Mouse (Mus musculus) layer of hippocampus, adult 2 months (tissue): ENCODE data around the gene Comt. TPM values are rescaled to one million over a fixed set of nuclear protein-coding genes. Genes with fewer than 3 reads are reported as not detected.

Experiments
- DNase-seq, 2 experiments: peaks; one replicate each; pipeline ENCODE4 v3.0.0; 2022; ENCODE audit warnings: low spot score in 2 of 2
- H3K27ac ChIP-seq: fragments of 200-600 bp; 2 replicates; pipeline ENCODE4 v1.8.1; 2022
- H3K4me3 ChIP-seq: fragments of 200-600 bp; 2 replicates; pipeline ENCODE4 v1.8.1; 2022; ENCODE audit warnings: mild to moderate bottlenecking
- CTCF ChIP-seq: fragments of 200-600 bp; conservative IDR thresholded peaks from 2 replicates; pipeline ENCODE4 v1.8.1; 2022; ENCODE audit warnings: antibody characterized with exemption, mild to moderate bottlenecking, moderate library complexity
- total RNA-seq, 2 experiments: library from RNA; stranded (reverse); gene quantifications; 2 replicates each; pipeline ENCODE4 v1.2.3; 2021

The Comt gene
- total RNA-seq, 2 experiments from 2014 or later = 74.6 to 75.1 TPM

DNA sequence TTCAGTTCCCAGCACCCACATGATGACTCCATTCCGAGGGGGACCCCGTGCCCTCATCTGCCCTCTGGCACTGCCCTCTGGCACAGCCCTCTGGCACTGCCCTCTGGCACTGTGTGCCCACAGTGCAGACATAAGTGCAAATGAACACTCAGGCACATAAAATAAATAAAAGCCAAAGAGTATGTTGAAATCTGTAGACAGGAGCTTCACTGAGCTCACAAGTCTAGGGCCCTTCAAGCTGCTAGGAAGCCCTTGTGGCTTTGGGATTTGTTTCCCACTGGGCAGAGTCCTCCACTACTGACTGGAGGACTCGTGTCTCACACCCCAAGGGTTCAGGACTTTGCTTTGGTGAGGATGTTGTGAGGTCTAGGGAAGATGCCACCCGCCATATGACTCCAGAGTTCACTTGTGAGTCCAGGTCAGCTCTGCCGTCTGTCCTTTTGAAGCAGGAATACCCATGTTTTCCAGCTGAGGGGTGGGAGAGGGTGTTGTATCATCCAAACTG, 1.4 kb upstream of the Comt start:
- H3K4me3 ChIP-seq = no peak overlapping the region
- TF ChIP-seq CTCF = no peak
- no peak for DNase-seq
- no peak overlapping the region for H3K27ac ChIP-seq

DNA sequence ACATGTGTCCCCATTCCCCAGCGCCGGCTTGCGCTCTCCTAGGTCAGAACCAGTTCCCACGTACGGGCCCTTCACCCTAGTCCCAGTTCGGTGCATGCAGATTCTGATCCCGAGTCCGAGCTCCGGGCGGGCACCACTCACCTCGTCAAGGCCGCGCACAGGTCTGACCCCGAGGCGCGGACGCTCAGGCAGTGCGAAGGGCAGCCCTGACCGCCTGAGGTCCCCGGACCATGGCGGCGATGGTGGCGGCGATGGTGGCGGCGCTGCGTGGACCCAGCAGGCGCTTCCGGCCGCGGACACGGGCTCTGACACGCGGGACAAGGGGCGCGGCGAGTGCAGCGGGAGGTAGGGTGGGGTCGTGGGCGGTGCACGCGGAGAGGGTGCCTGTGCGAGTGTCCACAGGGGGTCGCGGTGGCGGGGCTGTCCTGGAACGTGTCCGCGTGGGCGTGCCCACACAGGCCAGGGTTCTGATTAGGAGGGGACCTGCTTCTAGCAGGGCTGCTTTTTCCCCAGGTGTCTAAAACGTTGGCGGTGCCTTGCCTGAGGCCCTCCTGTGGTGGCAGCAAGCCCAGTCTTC, 349 bp downstream of the Comt start, which contains the start of gene Txnrd2:
Gene Txnrd2, plus strand, starts transcription at position 170 of the 577 bp plus-strand sequence.
- TF ChIP-seq CTCF = peak; percentile 72
- Histone ChIP-seq H3K27ac (peak within 1 kb of the TSS; percentile 97), H3K4me3 (peak within 1 kb of the TSS; percentile 80)
- peak; percentile 63 to 66 for DNase-seq

DNA sequence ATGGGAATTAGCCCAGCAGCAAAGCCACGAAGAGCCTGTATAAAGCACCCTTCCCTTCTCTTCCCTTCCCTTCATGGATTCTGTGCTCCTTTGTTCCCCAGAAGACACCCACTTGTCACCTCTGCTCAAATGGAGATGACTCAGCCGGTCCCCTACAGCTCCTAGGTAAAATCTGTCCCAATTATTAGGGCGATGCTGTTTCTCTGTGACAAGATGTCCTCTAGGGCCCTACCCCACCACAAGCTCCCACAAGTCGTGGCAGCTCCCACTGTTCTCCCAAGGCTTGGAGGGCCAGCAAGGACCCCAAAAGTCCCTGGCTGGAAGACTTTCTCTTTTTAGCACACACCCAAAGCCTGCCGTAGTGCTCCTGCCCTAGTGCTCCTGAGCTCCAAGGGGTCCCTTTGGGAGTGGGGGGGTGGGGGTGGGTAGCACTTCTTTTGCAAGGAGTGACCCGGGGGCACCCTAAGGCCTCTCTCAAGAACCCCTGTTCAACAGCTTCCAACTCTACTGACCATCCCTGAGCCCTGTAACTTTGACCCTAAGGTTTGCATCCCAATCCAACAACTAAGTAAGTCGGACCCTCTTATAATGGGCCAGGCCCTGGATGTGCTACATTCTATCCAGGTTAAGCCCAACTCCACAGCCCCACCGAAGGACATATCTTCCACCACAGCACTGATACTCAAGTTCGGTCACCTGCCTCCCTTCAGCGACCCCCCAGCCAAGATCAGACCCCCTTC, 1.0 kb downstream of the Comt start:
- no peak for TF ChIP-seq CTCF
- peak overlapping the region; percentile 97 for H3K27ac ChIP-seq
- no peak for DNase-seq
- H3K4me3 ChIP-seq = peak overlapping the region; percentile 80

DNA sequence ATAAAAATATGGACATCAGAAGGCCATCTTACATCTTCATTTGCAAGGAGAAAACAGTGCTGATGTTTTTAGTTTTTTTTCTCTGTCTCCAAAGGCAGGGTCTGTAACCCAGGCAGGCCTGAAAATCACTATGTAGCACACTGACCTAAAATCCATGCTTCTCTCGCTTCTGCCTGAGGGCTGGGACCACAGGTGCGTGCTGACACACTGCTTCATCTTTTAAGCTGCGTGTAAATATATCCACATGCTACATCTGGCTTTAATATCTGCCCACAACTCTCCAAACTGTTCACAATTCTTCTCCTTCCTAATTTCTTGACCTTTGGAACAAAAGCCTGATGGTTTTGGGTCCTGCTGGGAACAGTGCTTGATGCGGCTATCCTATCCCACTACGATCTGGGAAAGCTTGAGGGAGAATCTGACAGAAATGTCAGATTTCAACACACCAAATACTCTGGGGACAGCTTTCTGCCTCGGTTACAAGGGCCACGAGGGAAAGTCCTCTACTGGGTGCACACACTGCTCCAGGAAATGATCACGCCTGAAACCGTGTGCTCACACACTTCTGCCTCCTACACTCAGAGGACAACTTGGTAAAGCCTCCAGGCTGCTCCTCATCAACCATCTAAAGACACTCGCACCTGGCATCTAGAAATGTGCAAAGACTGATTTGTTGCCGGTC, 2.1 kb downstream of the Comt start:
- no peak for DNase-seq
- TF ChIP-seq CTCF = no peak
- H3K4me3 ChIP-seq = peak overlapping the region; percentile 80
- peak overlapping the region; percentile 97 for H3K27ac ChIP-seq

DNA sequence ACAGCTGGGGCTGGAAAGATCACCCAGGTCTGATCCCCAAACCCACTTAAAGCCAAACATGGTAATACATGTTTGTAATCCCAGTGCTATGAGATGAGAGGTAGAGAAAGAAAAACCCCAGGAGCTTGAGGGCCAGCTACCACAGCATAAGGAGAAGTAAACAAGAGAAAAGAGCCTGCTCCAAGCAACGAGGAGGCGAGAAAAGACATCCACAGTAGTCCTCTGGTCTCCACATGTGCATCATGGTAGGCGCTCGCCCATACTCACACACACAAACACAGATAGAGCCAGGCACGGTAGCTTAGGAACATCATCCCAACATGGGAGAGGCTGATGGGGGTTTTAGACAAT, 2.8 kb downstream of the Comt start:
- TF ChIP-seq CTCF = no peak
- Histone ChIP-seq H3K4me3 (no peak overlapping the region), H3K27ac (peak overlapping the region; percentile 97)
- no peak for DNase-seq

DNA sequence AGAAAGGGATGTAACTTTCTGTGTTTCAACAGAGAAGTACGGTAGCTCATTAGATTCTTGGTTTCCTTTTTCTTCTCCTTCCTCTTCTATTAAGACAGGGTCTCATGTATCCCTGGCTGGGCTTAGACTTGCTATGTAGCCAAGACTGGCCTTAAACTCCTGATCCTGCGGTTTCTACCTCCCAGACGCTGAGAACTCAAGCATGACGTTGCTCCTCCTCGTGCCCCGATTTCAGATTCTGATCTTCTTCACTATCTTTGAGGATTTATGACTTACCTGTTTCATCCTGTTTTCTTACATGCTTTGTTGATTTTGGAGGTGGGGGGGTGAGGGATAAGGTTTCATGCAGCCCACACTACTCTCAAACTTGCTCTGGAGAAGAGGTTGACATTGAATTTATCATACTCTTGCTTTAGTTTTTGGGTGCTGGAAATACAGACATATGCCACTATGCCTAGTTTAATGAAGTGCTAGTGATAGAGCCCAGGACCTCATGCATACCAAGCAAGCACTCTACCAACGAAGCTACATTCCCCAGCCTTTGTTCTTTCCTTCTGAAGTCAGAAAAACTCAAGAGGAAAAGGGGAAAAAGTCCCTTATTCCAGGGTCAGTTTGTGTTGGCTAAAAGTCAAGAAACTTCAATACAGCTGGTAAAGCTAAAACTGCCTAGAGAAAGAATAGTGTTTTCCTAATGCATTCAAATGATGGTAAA, 3.3 kb downstream of the Comt start:
- Histone ChIP-seq H3K4me3 (no peak overlapping the region), H3K27ac (peak overlapping the region; percentile 97; the same call in 1 of the 2 replicates)
- no peak for TF ChIP-seq CTCF
- DNase-seq = no peak

DNA sequence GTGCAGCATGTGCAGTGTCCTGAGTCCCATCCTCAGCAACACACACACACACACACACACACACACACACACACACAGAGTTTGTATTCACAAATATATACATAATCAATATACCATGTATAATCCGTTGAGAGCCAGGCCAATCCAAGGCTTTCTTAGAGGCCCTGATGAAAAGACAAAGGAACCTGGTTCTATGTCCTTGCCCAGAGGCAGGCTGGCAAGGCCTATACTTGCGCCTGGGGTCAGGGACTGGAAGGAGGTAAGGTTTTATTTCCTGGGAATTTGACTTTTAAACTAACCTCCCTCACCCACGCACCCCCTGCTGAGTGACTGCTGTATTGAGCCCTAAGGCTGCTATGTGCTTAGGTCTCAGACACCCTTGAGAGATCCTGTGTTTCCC, 6.1 kb downstream of the Comt start:
- TF ChIP-seq CTCF = no peak
- Histone ChIP-seq H3K27ac (no peak overlapping the region), H3K4me3 (no peak overlapping the region)
- no peak for DNase-seq

DNA sequence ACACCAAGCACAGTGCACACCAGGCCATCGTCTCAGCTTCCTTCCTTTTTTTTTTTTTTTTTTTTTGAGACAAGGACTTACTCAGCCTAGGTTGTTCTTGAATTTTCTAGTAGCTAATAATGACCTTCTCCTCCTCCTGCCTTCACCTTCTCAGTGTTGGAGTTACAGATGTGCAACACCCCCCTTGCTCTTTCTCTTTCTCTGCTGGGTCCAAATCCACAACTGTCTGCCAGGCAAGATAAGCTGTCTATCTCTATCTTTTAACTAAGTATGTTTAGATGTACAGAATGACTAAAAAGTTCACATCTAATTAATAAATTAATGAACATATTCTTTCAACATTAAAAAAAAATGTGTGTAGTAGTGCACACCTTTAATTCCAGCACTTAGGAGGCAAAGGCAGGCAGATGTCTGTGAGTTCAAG, 7.0 kb downstream of the Comt start:
- no peak for TF ChIP-seq CTCF
- no peak for DNase-seq
- no peak overlapping the region for H3K4me3 ChIP-seq
- H3K27ac ChIP-seq = no peak overlapping the region

DNA sequence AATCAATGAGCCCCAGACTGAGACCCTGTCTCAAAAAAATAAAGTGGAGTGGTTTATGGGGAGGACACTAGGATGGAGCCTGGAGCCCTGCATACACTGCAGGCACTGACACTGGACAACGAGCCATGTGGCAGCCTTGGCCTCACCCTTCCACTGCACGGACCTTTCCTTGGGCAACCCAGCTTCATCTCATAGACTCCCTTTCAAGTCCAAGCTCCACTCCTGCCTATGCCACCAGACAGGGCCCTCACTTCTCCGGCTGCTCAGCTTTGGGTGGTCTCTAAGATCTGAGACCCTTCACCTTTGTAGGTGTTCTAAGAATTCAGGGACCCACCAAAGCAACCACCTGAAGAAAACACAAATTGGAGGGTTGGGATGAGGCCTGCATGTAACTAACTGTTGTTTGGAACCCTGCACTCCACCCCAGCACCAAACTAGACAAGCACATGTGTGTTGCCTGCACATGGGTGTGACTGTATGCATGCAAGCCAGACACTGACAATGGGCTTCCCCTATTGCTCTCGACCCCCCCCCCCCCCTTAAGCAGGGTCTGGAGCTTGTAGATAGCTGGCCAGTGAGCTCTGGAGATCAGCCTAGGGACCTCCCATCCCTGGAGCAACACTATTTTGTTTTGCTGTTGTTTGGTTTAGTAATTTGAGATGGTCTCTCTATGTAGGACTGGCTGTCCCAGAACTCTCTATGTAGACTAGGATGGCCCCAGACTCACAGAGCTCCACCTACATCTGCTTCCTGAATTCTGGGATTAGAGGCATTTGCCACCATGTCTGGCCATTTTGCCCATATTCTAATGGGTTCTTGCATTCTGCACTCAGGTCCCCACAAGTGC, 7.7 kb downstream of the Comt start:
- TF ChIP-seq CTCF = no peak
- Histone ChIP-seq H3K4me3 (no peak overlapping the region), H3K27ac (peak overlapping the region; percentile 1; the same call in 1 of the 2 replicates)
- DNase-seq = no peak

DNA sequence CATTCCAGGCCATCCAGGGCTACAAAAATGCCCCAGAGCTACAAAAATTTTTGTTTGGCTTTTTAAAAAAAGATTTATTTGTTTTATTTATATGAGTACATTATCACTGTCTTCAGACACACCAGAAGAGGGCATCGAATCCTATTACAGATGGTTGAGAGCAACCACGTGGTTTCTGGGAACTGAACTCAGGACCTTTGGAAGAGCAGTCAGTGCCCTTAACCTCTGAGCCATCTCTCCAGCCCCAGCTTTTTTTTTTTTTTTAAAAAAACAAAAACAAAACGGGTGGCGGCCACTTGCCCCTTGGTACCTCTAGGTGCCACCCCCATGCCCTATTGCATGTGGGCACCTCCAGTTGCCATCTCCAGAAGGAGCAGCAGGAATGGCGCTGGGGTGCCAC, 9.2 kb downstream of the Comt start:
- 0 out of 2 replicates have a peak, but pooled peaks have one; percentile 20 for TF ChIP-seq CTCF
- no peak overlapping the region for H3K4me3 ChIP-seq
- DNase-seq = no peak
- H3K27ac ChIP-seq = no peak overlapping the region

DNA sequence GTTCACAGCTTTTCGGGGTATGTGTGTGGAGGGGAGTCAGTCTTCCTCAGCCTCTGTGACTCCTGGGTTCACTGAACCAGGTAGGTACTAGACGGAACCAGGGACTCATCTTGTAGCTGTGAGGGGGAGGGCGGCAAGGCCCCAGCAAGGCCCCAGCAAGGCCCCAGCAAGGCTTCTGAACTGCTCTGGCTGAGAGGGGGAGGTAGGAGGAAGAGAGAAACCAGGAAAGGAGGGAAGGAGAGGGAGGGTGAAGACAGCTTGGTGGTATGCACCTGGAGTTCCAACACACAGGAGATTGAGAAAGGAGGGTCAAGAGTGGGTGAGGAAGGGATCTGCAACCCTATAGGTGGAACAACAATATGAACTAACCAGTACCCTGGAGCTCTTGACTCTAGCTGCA, 9.8 kb downstream of the Comt start:
- no peak for TF ChIP-seq CTCF
- peak overlapping the region; percentile 1; the same call in 1 of the 2 replicates for H3K4me3 ChIP-seq
- peak overlapping the region; percentile 90 for H3K27ac ChIP-seq
- DNase-seq = no peak
